Mouse (Mus musculus) retina, adult 2 months (tissue): ENCODE data around the gene Khdc4.

Experiments used
- DNase-seq: peaks from one replicate; pipeline ENCODE4 v3.0.0-alpha.2; 2012; ENCODE audit warnings: low read depth, low spot score

Khdc4 gene

GRCm38 (mm10) chr3:88719098-88719497 lies 33.5 kb downstream of the Khdc4 start:
- DNase-seq, result no peak

GRCm38 (mm10) chr3:88736556-88736955 lies 51.0 kb downstream of the Khdc4 start:
- no peak for DNase-seq

GRCm38 (mm10) chr3:88738641-88739040 lies 53.0 kb downstream of the Khdc4 start:
- no peak for DNase-seq

GRCm38 (mm10) chr3:88740147-88740546 lies 54.5 kb downstream of the Khdc4 start:
- no peak for DNase-seq

- no peak for DNase-seq
These were observed 59.9 kb downstream of the Khdc4 start for GRCm38 (mm10) chr3:88745534-88745933.

GRCm38 (mm10) chr3:88746139-88746870 lies 60.7 kb downstream of the Khdc4 start:
- DNase-seq, result no peak

- no peak for DNase-seq
These were observed 61.2 kb downstream of the Khdc4 start for GRCm38 (mm10) chr3:88746871-88747231.

GRCm38 (mm10) chr3:88754283-88754682 lies 68.7 kb downstream of the Khdc4 start:
- no peak for DNase-seq

GRCm38 (mm10) chr3:88755541-88755940 lies 69.9 kb downstream of the Khdc4 start:
- DNase-seq, result no peak

GRCm38 (mm10) chr3:88756276-88756675 lies 70.7 kb downstream of the Khdc4 start:
- no peak for DNase-seq

GRCm38 (mm10) chr3:88758045-88758500 lies 72.5 kb downstream of the Khdc4 start:
- DNase-seq, result no peak

GRCm38 (mm10) chr3:88761619-88762018 lies 76.0 kb downstream of the Khdc4 start:
- DNase-seq, result no peak

- DNase-seq, result no peak
These were observed 76.8 kb downstream of the Khdc4 start for GRCm38 (mm10) chr3:88762401-88762831.
